Mouse (Mus musculus) forelimb bud, embryonic 11.5 days (tissue): ENCODE measurements around the gene Cactin.

Source experiments
- DNase-seq: peaks from one replicate; pipeline ENCODE4 v3.0.0-alpha.2; 2012; ENCODE audit warnings: low read depth, low spot score

The Cactin gene

GRCm38 (mm10) chr10:81297845-81298244 lies 23.1 kb upstream of the Cactin start:
- no peak for DNase-seq

- no peak for DNase-seq
These were observed 22.4 kb upstream of the Cactin start for GRCm38 (mm10) chr10:81298369-81299100.

- DNase-seq: no peak
These were observed 21.1 kb upstream of the Cactin start for GRCm38 (mm10) chr10:81299585-81300351.

GRCm38 (mm10) chr10:81300352-81300907 lies 20.5 kb upstream of the Cactin start:
- no peak for DNase-seq

GRCm38 (mm10) chr10:81301321-81301720 lies 19.6 kb upstream of the Cactin start:
- DNase-seq: no peak

- no peak for DNase-seq
These were observed 18.6 kb upstream of the Cactin start for GRCm38 (mm10) chr10:81302288-81302687.

- DNase-seq: no peak
These were observed 18.1 kb upstream of the Cactin start for GRCm38 (mm10) chr10:81302781-81303218.

- no peak for DNase-seq
These were observed 17.6 kb upstream of the Cactin start for GRCm38 (mm10) chr10:81303258-81303657.

GRCm38 (mm10) chr10:81303761-81304160 lies 17.1 kb upstream of the Cactin start:
- DNase-seq: no peak

- DNase-seq: peak; percentile 30
These were observed 16.2 kb upstream of the Cactin start for GRCm38 (mm10) chr10:81304597-81305238.

- no peak for DNase-seq
These were observed 15.2 kb upstream of the Cactin start for GRCm38 (mm10) chr10:81305663-81306062.

GRCm38 (mm10) chr10:81306173-81306668 lies 14.7 kb upstream of the Cactin start:
- no peak for DNase-seq

- no peak for DNase-seq
These were observed 13.8 kb upstream of the Cactin start for GRCm38 (mm10) chr10:81306837-81307682.

- DNase-seq: no peak
These were observed 11.3 kb upstream of the Cactin start for GRCm38 (mm10) chr10:81309571-81309970.

- DNase-seq: no peak
These were observed 7.3 kb upstream of the Cactin start for GRCm38 (mm10) chr10:81313581-81313980.

GRCm38 (mm10) chr10:81314201-81314600 lies 6.7 kb upstream of the Cactin start:
- DNase-seq: no peak

GRCm38 (mm10) chr10:81315587-81315986 lies 5.3 kb upstream of the Cactin start:
- DNase-seq: no peak

GRCm38 (mm10) chr10:81316338-81317060 lies 4.4 kb upstream of the Cactin start:
- DNase-seq: no peak

GRCm38 (mm10) chr10:81317273-81317672 lies 3.6 kb upstream of the Cactin start:
- DNase-seq: no peak

- DNase-seq: no peak
These were observed 2.1 kb upstream of the Cactin start for GRCm38 (mm10) chr10:81318589-81319329.
